Mouse (Mus musculus) neural tube, embryonic 15.5 days (tissue): ENCODE measurements around the gene Sdhaf2. TPM values are rescaled to one million over a fixed set of nuclear protein-coding genes. Genes with fewer than 3 reads are reported as not detected.
A peak's percentile ranks its signal among the peaks of the same experiment; 100 is the strongest.

Experiments used
- ATAC-seq: fragments of 200-750 bp; cut with Nextera tagmentation; 2 replicates; pipeline ENCODE4 v1.8.0; 2017; ENCODE audit warnings: mild to moderate bottlenecking, moderate TSS enrichment, moderate library complexity; ENCODE audit not compliant: low FRiP score
- H3K27ac ChIP-seq: fragments of 300-500 bp; sonication (generic); replicated peaks from 2 replicates; pipeline ENCODE4 v1.5.1; 2015; ENCODE audit warnings: mild to moderate bottlenecking, inconsistent platforms
- H3K27me3 ChIP-seq: fragments of 300-500 bp; sonication (generic); replicated peaks from 2 replicates; pipeline ENCODE4 v1.6.1; 2015; ENCODE audit warnings: inconsistent platforms
- H3K36me3 ChIP-seq: fragments of 300-500 bp; sonication (generic); 2 replicates; pipeline ENCODE4 v1.6.1; 2015; ENCODE audit warnings: inconsistent platforms
- H3K4me1 ChIP-seq: fragments of 300-500 bp; sonication (generic); 2 replicates; pipeline ENCODE4 v1.6.1; 2015; ENCODE audit warnings: inconsistent platforms
- H3K4me2 ChIP-seq: fragments of 300-500 bp; sonication (generic); 2 replicates; pipeline ENCODE4 v1.6.1; 2015; ENCODE audit warnings: inconsistent platforms, mild to moderate bottlenecking, moderate library complexity
- H3K4me3 ChIP-seq: fragments of 300-500 bp; sonication (generic); replicated peaks from 2 replicates; pipeline ENCODE4 v1.5.1; 2015; ENCODE audit warnings: mild to moderate bottlenecking, inconsistent platforms
- H3K9ac ChIP-seq: fragments of 300-500 bp; sonication (generic); replicated peaks from 2 replicates; pipeline ENCODE4 v1.6.1; 2015; ENCODE audit warnings: mild to moderate bottlenecking, inconsistent platforms
- H3K9me3 ChIP-seq: fragments of 300-500 bp; sonication (generic); replicated peaks from 2 replicates; pipeline ENCODE4 v1.6.1; 2016; ENCODE audit warnings: inconsistent platforms
- WGBS: fragments of 180-500 bp; shearing (Covaris S2); methylation state at CpG from one replicate; pipeline ENCODE4 v1.1.7; 2015; ENCODE audit warnings: mixed read lengths; 5-methylcytosine and 5-hydroxymethylcytosine counted together
- polyA plus RNA-seq: library from polyadenylated mRNA; unstranded; fragments of >200 nt; fragmentation: Nextera tagmentation; extraction: Ambion mirVana; gene quantifications from 2 replicates; pipeline ENCODE4 v1.2.1, GENCODE M21; 2015

The Sdhaf2 gene
- polyA plus RNA-seq, 1 experiment from 2014 or later = 67.7 TPM

DNA sequence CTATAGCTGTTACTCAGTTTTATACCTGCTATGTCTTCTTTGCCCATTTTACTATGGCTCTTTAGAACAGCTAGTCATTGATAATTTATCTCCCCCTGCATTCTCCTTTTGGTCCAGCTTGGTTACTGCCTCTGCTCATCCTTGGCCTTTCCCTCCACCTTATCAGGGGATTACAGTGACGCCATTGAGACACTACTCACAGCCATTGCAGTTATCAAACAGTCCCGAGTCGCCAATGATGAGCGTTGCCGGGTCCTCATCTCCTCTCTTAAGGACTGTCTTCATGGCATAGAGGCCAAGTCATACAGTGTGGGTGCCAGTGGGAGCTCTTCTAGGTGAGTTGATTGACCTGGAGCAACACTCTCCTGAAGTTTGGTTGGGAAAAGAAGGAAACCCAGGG lies 13.5 kb upstream of the Sdhaf2 start:
- ATAC-seq = no peak
- no peaks in the 10 kb centered on the region for H3K4me1 ChIP-seq
- H3K27ac ChIP-seq = no peak overlapping the region
- no peaks in the 10 kb centered on the region for H3K9me3 ChIP-seq
- no peak overlapping the region for H3K4me2 ChIP-seq
- WGBS = 95% methylated on average over 5 of the region's 5 CpGs
- H3K9ac ChIP-seq = no peak overlapping the region
- H3K36me3 ChIP-seq = peaks cover 81% of the 10 kb centered on the region
- no peak overlapping the region for H3K4me3 ChIP-seq
- no peaks in the 10 kb centered on the region for H3K27me3 ChIP-seq

DNA sequence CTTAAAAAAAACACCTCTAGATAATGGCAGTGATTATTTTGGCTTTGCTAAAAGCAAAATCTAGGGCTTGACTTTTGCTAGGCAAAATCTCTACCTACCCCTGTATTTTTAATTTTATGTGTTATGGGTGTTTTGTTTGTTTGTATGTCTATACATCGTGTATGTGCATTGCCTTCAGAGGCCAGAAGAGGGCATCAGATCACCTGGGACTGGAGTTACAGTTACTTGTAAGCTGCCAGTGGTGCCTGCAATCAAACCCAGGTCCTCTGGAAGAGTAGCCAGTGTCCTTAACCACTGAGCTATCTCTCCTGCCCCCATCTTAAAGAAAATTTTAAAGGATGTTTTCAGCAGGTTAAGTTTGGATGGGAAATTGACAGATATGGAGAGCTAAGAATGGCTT lies 4.1 kb upstream of the Sdhaf2 start:
- peaks cover 26% of the 10 kb centered on the region for H3K4me1 ChIP-seq
- H3K9me3 ChIP-seq = no peaks in the 10 kb centered on the region
- no peak overlapping the region for H3K4me2 ChIP-seq
- H3K9ac ChIP-seq = no peak overlapping the region
- no peak for ATAC-seq
- H3K36me3 ChIP-seq = peaks cover 44% of the 10 kb centered on the region
- no peaks in the 10 kb centered on the region for H3K27me3 ChIP-seq
- no peak overlapping the region for H3K27ac ChIP-seq
- H3K4me3 ChIP-seq = no peak overlapping the region
- 95% methylated on average over 1 of the region's 1 CpGs for WGBS

DNA sequence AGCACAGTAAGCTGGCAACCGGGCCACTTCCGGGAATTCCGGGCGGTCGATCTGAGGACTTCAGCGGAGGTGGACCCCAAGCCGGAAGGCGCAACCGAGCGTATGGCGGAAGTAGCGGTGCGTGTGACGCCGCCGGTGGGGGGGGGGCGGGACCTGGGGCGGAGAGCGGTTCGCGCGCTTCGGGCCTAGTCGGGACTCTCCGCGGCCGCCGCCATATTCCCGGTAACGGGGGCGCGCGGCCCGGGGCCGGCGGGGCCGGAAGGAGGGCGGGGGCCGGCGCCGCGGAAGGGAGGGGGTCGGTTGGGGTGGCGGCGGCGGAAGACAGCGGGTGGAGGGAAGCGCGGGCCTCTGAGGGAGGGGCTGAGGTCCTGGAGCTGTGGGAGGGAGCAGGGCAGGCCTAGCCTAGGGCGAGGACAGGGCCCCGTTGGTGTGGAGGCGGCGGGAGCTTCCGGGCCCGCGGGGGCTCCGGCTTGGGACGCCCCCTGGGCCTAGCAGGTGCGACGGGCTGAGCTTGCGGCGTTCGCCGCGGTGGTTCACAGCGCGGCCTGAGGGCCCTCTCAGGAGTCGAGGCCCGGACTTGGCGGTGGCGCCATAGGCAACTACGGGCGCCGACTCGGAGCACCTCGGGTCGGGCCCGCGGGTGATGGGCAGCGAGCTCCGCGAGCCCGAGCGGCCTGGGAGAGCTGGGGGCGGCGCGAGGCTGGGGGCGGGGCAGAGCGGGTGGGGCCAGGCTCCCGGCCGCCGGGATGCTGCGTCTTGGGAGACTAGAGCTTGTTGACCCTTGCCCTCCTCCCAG lies 638 bp downstream of the Sdhaf2 start, which contains the start of gene Cpsf7:
Gene Cpsf7 (plus strand): TSS at position 161 of the 796 bp plus-strand sequence.
- WGBS = under 1% methylated on average over 56 of the region's 93 CpGs

DNA sequence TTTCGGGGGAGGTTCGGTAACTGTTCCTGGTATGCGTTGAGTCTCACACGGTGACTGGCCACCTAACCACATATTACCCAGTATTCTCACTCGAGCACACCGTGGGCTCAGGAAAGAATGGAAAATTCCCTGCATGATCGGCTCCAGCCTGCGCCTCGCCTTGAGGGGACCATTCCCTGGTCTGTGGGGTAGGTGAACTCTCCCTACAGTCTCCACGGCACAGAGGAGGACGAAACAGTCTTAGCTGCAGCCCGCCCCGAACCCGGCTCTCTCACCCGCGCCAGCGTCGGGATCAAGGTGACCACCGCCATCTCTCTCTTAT lies 1.2 kb downstream of the Sdhaf2 start:
- Histone ChIP-seq H3K9ac (peak overlapping the region; percentile 65), H3K4me3 (peak overlapping the region; percentile 93), H3K27me3 (no peaks in the 10 kb centered on the region), H3K9me3 (no peaks in the 10 kb centered on the region), H3K4me2 (peak overlapping the region; percentile 66), H3K4me1 (peaks cover 33% of the 10 kb centered on the region), H3K27ac (peak overlapping the region; percentile 97), H3K36me3 (peaks cover 5% of the 10 kb centered on the region)
- 2% methylated on average over 19 of the region's 19 CpGs for WGBS
- no peak; the same call in 1 of the 2 replicates for ATAC-seq

More for the DNA sequence above, 638 bp downstream of the Sdhaf2 start, which contains the start of gene Cpsf7:
- H3K27me3 ChIP-seq = no peaks in the 10 kb centered on the region
- H3K27ac ChIP-seq = peak within 1 kb of the TSS; percentile 97
- no peaks in the 10 kb centered on the region for H3K9me3 ChIP-seq
- peaks cover 34% of the 10 kb centered on the region for H3K4me1 ChIP-seq
- H3K4me3 ChIP-seq = peak within 1 kb of the TSS; percentile 93
- H3K9ac ChIP-seq = peak within 1 kb of the TSS; percentile 97
- H3K36me3 ChIP-seq = peaks cover 9% of the 10 kb centered on the region
- H3K4me2 ChIP-seq = peak within 1 kb of the TSS; percentile 66
- peak; percentile 94 for ATAC-seq

DNA sequence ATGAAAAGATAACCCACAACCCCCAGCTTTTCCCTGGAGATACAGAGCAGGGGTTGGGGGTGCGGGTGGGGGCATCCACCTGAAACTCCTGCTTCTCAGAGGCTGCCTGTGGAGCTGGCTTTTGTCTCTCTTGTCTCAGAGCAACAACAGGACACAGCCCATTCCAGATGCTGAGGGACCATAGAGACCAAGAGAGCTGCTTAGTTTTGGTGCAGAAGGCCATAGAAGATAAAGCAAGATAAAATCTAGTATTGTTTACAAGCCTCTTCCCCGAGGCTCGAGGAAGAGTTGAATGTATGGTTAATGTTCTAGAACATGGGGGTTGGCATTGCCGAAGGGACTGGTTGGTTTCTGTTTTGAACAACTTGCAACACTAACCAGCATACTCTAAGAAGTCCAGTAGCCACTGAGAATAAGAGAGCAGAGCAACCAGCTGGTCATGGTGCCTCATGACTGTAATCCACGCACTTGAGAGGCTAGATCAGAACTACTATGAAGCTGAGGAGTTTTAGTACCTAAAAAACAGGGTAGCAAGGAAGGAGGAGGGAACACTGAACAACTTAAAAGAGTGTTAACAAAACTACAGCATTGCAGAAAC lies 2.4 kb downstream of the Sdhaf2 start:
- H3K4me1 ChIP-seq = peaks cover 33% of the 10 kb centered on the region
- no peaks in the 10 kb centered on the region for H3K9me3 ChIP-seq
- no peaks in the 10 kb centered on the region for H3K27me3 ChIP-seq
- no peak for ATAC-seq
- WGBS = 87% methylated on average over 5 of the region's 5 CpGs
- no peak overlapping the region for H3K9ac ChIP-seq
- 0 out of 2 replicates have a peak overlapping the region, but pooled peaks have one; percentile 2 for H3K4me3 ChIP-seq
- H3K27ac ChIP-seq = no peak overlapping the region
- H3K4me2 ChIP-seq = peak overlapping the region; percentile 66
- H3K36me3 ChIP-seq = peaks cover 5% of the 10 kb centered on the region

DNA sequence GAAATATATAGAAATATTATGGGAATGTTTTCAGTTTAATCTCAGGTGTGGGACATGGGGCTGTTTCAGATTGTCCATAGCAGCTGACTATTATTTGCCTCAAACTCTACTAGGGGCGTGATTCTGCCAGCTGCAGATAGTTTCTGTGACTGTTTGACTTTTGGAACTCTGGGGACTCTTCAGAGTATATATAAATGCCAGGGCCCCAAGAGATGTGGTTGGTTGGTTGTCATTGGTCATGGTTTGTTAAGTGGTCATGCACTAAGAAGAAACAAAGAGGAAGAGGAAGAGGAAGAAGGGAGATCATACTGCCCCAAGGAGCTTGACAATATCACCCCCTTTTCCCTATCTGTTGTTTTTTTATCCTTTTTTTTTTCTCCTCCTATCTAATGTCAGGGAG lies 4.0 kb downstream of the Sdhaf2 start:
- no peak overlapping the region for H3K27ac ChIP-seq
- no peak overlapping the region for H3K9ac ChIP-seq
- peaks cover 3% of the 10 kb centered on the region for H3K36me3 ChIP-seq
- no peak for ATAC-seq
- 91% methylated on average over 1 of the region's 1 CpGs for WGBS
- no peak overlapping the region for H3K4me3 ChIP-seq
- H3K9me3 ChIP-seq = no peaks in the 10 kb centered on the region
- no peak overlapping the region for H3K4me2 ChIP-seq
- H3K27me3 ChIP-seq = no peaks in the 10 kb centered on the region
- H3K4me1 ChIP-seq = peaks cover 22% of the 10 kb centered on the region

DNA sequence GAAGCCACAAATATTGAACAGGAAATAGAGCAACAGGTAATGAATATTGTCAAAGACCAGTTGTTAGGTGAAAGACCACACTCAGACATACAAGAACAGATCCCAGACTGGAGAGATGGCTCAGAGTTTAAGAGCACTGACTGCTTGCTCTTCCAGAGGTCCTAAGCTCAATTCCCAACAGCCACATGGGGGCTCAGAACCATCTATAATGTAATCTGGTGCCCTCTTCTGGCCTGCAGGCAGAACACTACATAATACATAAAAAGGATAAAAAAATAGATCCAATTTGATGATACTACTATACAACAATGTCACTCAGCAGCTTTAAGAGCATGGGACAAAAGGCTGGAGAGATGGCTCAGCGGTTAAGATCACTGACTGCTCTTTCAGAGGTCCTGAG lies 5.6 kb downstream of the Sdhaf2 start:
- Histone ChIP-seq H3K27me3 (no peaks in the 10 kb centered on the region), H3K9me3 (no peaks in the 10 kb centered on the region), H3K4me1 (peaks cover 12% of the 10 kb centered on the region), H3K27ac (no peak overlapping the region), H3K4me2 (no peak overlapping the region), H3K9ac (no peak overlapping the region), H3K36me3 (peaks cover 19% of the 10 kb centered on the region), H3K4me3 (no peak overlapping the region)
- WGBS = 46% methylated on average over 1 of the region's 1 CpGs
- no peak for ATAC-seq

DNA sequence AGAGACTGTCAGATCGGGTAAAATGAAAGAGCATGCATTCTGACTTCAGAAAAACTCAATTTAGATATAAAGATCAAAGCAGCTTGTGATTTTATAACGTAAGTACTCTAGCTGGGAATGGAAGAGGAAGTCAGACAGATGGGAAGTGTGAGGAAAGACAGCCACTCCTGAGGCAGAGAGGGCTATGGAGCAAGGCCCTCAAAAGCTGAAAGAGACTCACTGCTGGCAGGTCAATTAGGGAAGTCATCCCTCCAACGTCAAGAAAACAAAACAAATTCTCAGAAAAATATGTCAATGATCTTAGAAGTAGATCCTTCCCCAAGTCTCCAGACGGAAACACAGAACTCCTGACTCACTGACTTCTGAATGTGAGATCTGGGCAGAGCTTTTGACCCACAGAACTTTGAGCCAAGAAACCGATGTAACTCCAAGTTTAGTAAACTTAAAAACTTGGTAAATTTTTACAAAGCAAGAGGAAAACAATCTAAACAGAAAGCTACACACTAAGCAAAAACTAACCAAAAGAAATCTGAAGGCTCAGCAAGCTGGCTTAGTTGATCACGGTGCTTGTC lies 15.1 kb downstream of the Sdhaf2 start:
- Histone ChIP-seq H3K4me3 (no peak overlapping the region), H3K4me2 (no peak overlapping the region), H3K9ac (no peak overlapping the region), H3K9me3 (no peaks in the 10 kb centered on the region), H3K27ac (no peak overlapping the region), H3K4me1 (no peaks in the 10 kb centered on the region), H3K27me3 (no peaks in the 10 kb centered on the region), H3K36me3 (peaks cover 37% of the 10 kb centered on the region)
- ATAC-seq = no peak
- WGBS = 82% methylated on average over 6 of the region's 6 CpGs

DNA sequence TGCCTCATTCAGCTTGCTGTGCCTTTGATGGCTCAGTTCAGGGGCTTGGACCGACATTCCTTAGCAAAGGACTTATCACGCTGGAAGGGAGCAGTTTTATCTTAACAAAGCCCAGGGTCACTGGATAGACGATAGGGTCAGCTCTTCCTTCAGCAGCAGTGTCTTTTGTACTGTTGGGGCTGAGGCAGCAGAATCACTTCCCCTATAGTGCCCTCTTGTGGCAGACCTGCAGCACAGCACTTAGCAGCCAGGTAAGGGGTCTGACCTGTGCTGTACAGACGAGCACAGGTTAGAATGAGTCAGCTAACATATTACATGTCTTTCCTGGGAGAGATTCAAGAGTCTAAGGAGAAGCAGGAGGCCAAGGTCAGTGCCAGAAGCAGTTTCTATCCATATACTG lies 23.4 kb downstream of the Sdhaf2 start:
- no peak overlapping the region for H3K4me3 ChIP-seq
- H3K36me3 ChIP-seq = peaks cover 61% of the 10 kb centered on the region
- no peaks in the 10 kb centered on the region for H3K9me3 ChIP-seq
- H3K4me2 ChIP-seq = no peak overlapping the region
- no peak overlapping the region for H3K9ac ChIP-seq
- no peak overlapping the region for H3K27ac ChIP-seq
- peaks cover 8% of the 10 kb centered on the region for H3K4me1 ChIP-seq
- peak; percentile 83 for ATAC-seq
- H3K27me3 ChIP-seq = no peaks in the 10 kb centered on the region
- 4% methylated on average over 4 of the region's 4 CpGs for WGBS

DNA sequence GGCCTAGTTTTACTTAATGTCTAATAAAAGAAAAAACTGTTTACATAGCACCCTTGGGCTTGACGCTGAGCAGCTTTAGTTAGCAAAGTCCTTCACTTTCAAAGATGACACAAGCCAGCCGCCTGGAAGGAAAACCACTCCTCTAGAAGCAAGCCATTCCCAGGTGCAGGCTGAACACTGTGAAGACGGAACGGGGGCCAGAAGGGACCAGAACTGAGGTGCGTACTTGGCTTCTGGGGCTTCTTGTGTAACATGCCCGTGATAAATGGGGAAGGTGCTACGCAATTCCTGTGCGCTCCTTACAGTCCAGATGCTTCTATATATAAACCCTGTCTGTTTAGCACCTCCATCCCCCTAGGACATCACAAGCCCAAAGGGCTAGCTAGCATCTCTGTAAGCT lies 25.4 kb downstream of the Sdhaf2 start:
- Histone ChIP-seq H3K4me3 (no peak overlapping the region), H3K4me2 (no peak overlapping the region), H3K27me3 (no peaks in the 10 kb centered on the region), H3K27ac (no peak overlapping the region), H3K4me1 (peaks cover 18% of the 10 kb centered on the region), H3K9me3 (no peaks in the 10 kb centered on the region), H3K9ac (0 out of 2 replicates have a peak overlapping the region, but pooled peaks have one; percentile 14), H3K36me3 (peaks cover 48% of the 10 kb centered on the region)
- no peak for ATAC-seq
- WGBS = 88% methylated on average over 8 of the region's 8 CpGs

DNA sequence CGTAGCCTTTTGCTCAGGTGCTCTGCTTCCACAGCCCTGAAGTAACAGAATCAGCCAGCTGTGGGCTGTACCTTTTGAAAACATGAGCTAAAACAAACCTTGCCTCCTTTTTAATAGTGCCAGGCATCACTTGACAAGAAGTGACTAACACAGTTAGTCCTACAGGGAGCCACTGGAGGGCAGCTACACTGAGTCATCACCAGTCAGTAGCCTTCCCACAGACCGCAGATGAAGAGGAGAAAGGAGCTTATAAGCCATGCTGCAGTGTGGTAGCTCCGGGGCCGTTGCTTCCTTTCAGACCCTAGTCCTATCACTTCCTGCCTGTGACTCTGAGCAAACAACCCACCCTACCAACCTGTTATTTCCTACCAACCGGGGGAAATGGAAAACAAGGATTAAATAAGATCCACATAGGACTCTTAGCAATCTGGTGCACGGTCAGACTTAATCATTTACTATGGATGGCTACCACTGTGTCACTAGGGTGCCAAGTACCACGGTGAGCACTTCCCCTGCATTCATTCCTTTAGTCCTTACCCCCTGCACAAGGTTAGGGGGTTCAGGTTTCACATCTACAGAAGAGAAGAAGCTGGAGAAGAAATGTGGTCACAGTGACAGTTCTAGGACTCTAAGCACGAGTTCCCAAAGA lies 28.3 kb downstream of the Sdhaf2 start:
- H3K27me3 ChIP-seq = no peaks in the 10 kb centered on the region
- H3K4me1 ChIP-seq = peaks cover 20% of the 10 kb centered on the region
- no peak overlapping the region for H3K4me3 ChIP-seq
- H3K9me3 ChIP-seq = no peaks in the 10 kb centered on the region
- H3K4me2 ChIP-seq = no peak overlapping the region
- 53% methylated on average over 8 of the region's 8 CpGs for WGBS
- H3K9ac ChIP-seq = no peak overlapping the region
- H3K27ac ChIP-seq = no peak overlapping the region
- H3K36me3 ChIP-seq = peaks cover 30% of the 10 kb centered on the region
- ATAC-seq = no peak
